Mouse (Mus musculus) heart, postnatal 0 days (tissue): ENCODE data around the gene Slc35e2.

Source experiments
- CTCF ChIP-seq: IDR thresholded peaks from 2 replicates; pipeline ENCODE4 v1.5.1; 2016; ENCODE audit warnings: antibody characterized with exemption, control low read depth, low read depth
- EP300 ChIP-seq: IDR thresholded peaks from 2 replicates; pipeline ENCODE4 v1.6.1; 2016; ENCODE audit warnings: antibody characterized with exemption, low read depth

GRCm38 (mm10) chr4:155605132-155605531 is 3.9 kb downstream of the Slc35e2 start:
- TF ChIP-seq CTCF (no peak), EP300 (no peak)
